Mouse (Mus musculus) neural tube, embryonic 15.5 days (tissue): Measurements from ENCODE around the gene Rab7. TPM values are rescaled to one million over a fixed set of nuclear protein-coding genes. Genes with fewer than 3 reads are reported as not detected.

ENCODE experiments used
- ATAC-seq: fragments of 200-750 bp; cut with Nextera tagmentation; 2 replicates; pipeline ENCODE4 v1.8.0; 2017; ENCODE audit warnings: mild to moderate bottlenecking, moderate TSS enrichment, moderate library complexity; ENCODE audit not compliant: low FRiP score
- H3K27ac ChIP-seq: fragments of 300-500 bp; sonication (generic); replicated peaks from 2 replicates; pipeline ENCODE4 v1.5.1; 2015; ENCODE audit warnings: mild to moderate bottlenecking, inconsistent platforms
- H3K27me3 ChIP-seq: fragments of 300-500 bp; sonication (generic); replicated peaks from 2 replicates; pipeline ENCODE4 v1.6.1; 2015; ENCODE audit warnings: inconsistent platforms
- H3K36me3 ChIP-seq: fragments of 300-500 bp; sonication (generic); 2 replicates; pipeline ENCODE4 v1.6.1; 2015; ENCODE audit warnings: inconsistent platforms
- H3K4me1 ChIP-seq: fragments of 300-500 bp; sonication (generic); 2 replicates; pipeline ENCODE4 v1.6.1; 2015; ENCODE audit warnings: inconsistent platforms
- H3K4me2 ChIP-seq: fragments of 300-500 bp; sonication (generic); 2 replicates; pipeline ENCODE4 v1.6.1; 2015; ENCODE audit warnings: inconsistent platforms, mild to moderate bottlenecking, moderate library complexity
- H3K4me3 ChIP-seq: fragments of 300-500 bp; sonication (generic); replicated peaks from 2 replicates; pipeline ENCODE4 v1.5.1; 2015; ENCODE audit warnings: mild to moderate bottlenecking, inconsistent platforms
- H3K9ac ChIP-seq: fragments of 300-500 bp; sonication (generic); replicated peaks from 2 replicates; pipeline ENCODE4 v1.6.1; 2015; ENCODE audit warnings: mild to moderate bottlenecking, inconsistent platforms
- H3K9me3 ChIP-seq: fragments of 300-500 bp; sonication (generic); replicated peaks from 2 replicates; pipeline ENCODE4 v1.6.1; 2016; ENCODE audit warnings: inconsistent platforms
- WGBS: fragments of 180-500 bp; shearing (Covaris S2); methylation state at CpG from one replicate; pipeline ENCODE4 v1.1.7; 2015; ENCODE audit warnings: mixed read lengths; 5-methylcytosine and 5-hydroxymethylcytosine counted together
- polyA plus RNA-seq: library from polyadenylated mRNA; unstranded; fragments of >200 nt; fragmentation: Nextera tagmentation; extraction: Ambion mirVana; gene quantifications from 2 replicates; pipeline ENCODE4 v1.2.1, GENCODE M21; 2015

Rab7 gene
- polyA plus RNA-seq, 1 experiment from 2014 or later: 355 TPM

- Histone ChIP-seq H3K36me3 (no peaks in the 10 kb centered on the region), H3K9me3 (no peaks in the 10 kb centered on the region), H3K27me3 (peaks cover 6% of the 10 kb centered on the region; the same call in 1 of the 2 replicates), H3K4me3 (no peak overlapping the region), H3K27ac (no peak overlapping the region), H3K9ac (no peak overlapping the region), H3K4me1 (no peaks in the 10 kb centered on the region), H3K4me2 (no peak overlapping the region)
- ATAC-seq: no peak
- 78% methylated on average over 3 of the region's 3 CpGs for WGBS
Measured at GRCm38 (mm10) chr6:88067722-88068121, 22.7 kb upstream of the Rab7 start.

GRCm38 (mm10) chr6:88065968-88066367, 20.9 kb upstream of the Rab7 start:
- 52% methylated on average over 3 of the region's 3 CpGs for WGBS
- H3K4me1 ChIP-seq: no peaks in the 10 kb centered on the region
- H3K27me3 ChIP-seq: peaks cover 6% of the 10 kb centered on the region; the same call in 1 of the 2 replicates
- no peaks in the 10 kb centered on the region for H3K36me3 ChIP-seq
- H3K9me3 ChIP-seq: no peaks in the 10 kb centered on the region
- no peak overlapping the region for H3K4me2 ChIP-seq
- H3K27ac ChIP-seq: no peak overlapping the region
- no peak overlapping the region for H3K4me3 ChIP-seq
- no peak for ATAC-seq
- no peak overlapping the region for H3K9ac ChIP-seq

- no peak overlapping the region for H3K4me3 ChIP-seq
- no peaks in the 10 kb centered on the region for H3K9me3 ChIP-seq
- peaks cover 6% of the 10 kb centered on the region; the same call in 1 of the 2 replicates for H3K27me3 ChIP-seq
- no peak overlapping the region for H3K4me2 ChIP-seq
- ATAC-seq: no peak
- H3K4me1 ChIP-seq: no peaks in the 10 kb centered on the region
- 62% methylated on average over 4 of the region's 4 CpGs for WGBS
- H3K9ac ChIP-seq: no peak overlapping the region
- H3K36me3 ChIP-seq: no peaks in the 10 kb centered on the region
- H3K27ac ChIP-seq: no peak overlapping the region; the same call in 1 of the 2 replicates
Measured at GRCm38 (mm10) chr6:88065116-88065515, 20.0 kb upstream of the Rab7 start.

GRCm38 (mm10) chr6:88064072-88064642, 19.1 kb upstream of the Rab7 start:
- 84% methylated on average over 3 of the region's 3 CpGs for WGBS

GRCm38 (mm10) chr6:88062398-88062797, 17.3 kb upstream of the Rab7 start:
- Histone ChIP-seq H3K27ac (no peak overlapping the region), H3K36me3 (no peaks in the 10 kb centered on the region), H3K27me3 (no peaks in the 10 kb centered on the region; the same call in 1 of the 2 replicates), H3K9me3 (no peaks in the 10 kb centered on the region), H3K9ac (no peak overlapping the region), H3K4me2 (no peak overlapping the region), H3K4me3 (no peak overlapping the region), H3K4me1 (no peaks in the 10 kb centered on the region)
- no peak for ATAC-seq
- 82% methylated on average over 4 of the region's 4 CpGs for WGBS

More at GRCm38 (mm10) chr6:88064072-88064642, 19.1 kb upstream of the Rab7 start:
- H3K9ac ChIP-seq: no peak overlapping the region
- H3K4me3 ChIP-seq: no peak overlapping the region
- H3K4me2 ChIP-seq: no peak overlapping the region
- H3K27me3 ChIP-seq: no peaks in the 10 kb centered on the region; the same call in 1 of the 2 replicates
- H3K9me3 ChIP-seq: no peaks in the 10 kb centered on the region
- no peaks in the 10 kb centered on the region for H3K4me1 ChIP-seq
- no peak overlapping the region for H3K27ac ChIP-seq
- H3K36me3 ChIP-seq: no peaks in the 10 kb centered on the region
- no peak for ATAC-seq

- no peak overlapping the region for H3K27ac ChIP-seq
- no peaks in the 10 kb centered on the region for H3K4me1 ChIP-seq
- no peaks in the 10 kb centered on the region for H3K36me3 ChIP-seq
- no peak overlapping the region for H3K4me2 ChIP-seq
- no peaks in the 10 kb centered on the region for H3K9me3 ChIP-seq
- H3K9ac ChIP-seq: no peak overlapping the region
- no peak overlapping the region for H3K4me3 ChIP-seq
- WGBS: 84% methylated on average over 4 of the region's 4 CpGs
- ATAC-seq: no peak
- no peaks in the 10 kb centered on the region; the same call in none of the 2 replicates for H3K27me3 ChIP-seq
Measured at GRCm38 (mm10) chr6:88061406-88061805, 16.3 kb upstream of the Rab7 start.

- Histone ChIP-seq H3K27me3 (no peaks in the 10 kb centered on the region; the same call in none of the 2 replicates), H3K36me3 (no peaks in the 10 kb centered on the region), H3K4me2 (no peak overlapping the region), H3K4me1 (no peaks in the 10 kb centered on the region), H3K9me3 (no peaks in the 10 kb centered on the region), H3K27ac (no peak overlapping the region), H3K9ac (no peak overlapping the region), H3K4me3 (no peak overlapping the region)
- WGBS: 83% methylated on average over 4 of the region's 4 CpGs
- ATAC-seq: no peak
Measured at GRCm38 (mm10) chr6:88060602-88061001, 15.5 kb upstream of the Rab7 start.

- H3K27ac ChIP-seq: no peak overlapping the region
- H3K4me1 ChIP-seq: no peaks in the 10 kb centered on the region
- no peak for ATAC-seq
- H3K9me3 ChIP-seq: no peaks in the 10 kb centered on the region
- no peaks in the 10 kb centered on the region; the same call in 1 of the 2 replicates for H3K27me3 ChIP-seq
- no peak overlapping the region for H3K4me3 ChIP-seq
- no peak overlapping the region for H3K4me2 ChIP-seq
- WGBS: 86% methylated on average over 5 of the region's 5 CpGs
- no peak overlapping the region for H3K9ac ChIP-seq
- no peaks in the 10 kb centered on the region for H3K36me3 ChIP-seq
Measured at GRCm38 (mm10) chr6:88059903-88060302, 14.8 kb upstream of the Rab7 start.

- Histone ChIP-seq H3K36me3 (no peaks in the 10 kb centered on the region), H3K4me1 (no peaks in the 10 kb centered on the region), H3K4me2 (no peak overlapping the region), H3K9me3 (no peaks in the 10 kb centered on the region), H3K27ac (no peak overlapping the region), H3K27me3 (peaks cover 16% of the 10 kb centered on the region), H3K4me3 (no peak overlapping the region), H3K9ac (no peak overlapping the region)
- 93% methylated on average over 5 of the region's 5 CpGs for WGBS
- ATAC-seq: no peak
Measured at GRCm38 (mm10) chr6:88056866-88057265, 11.8 kb upstream of the Rab7 start.

GRCm38 (mm10) chr6:88055663-88056062, 10.6 kb upstream of the Rab7 start:
- Histone ChIP-seq H3K4me2 (no peak overlapping the region), H3K27me3 (peaks cover 23% of the 10 kb centered on the region), H3K4me1 (no peaks in the 10 kb centered on the region), H3K27ac (no peak overlapping the region), H3K4me3 (no peak overlapping the region), H3K9ac (no peak overlapping the region), H3K9me3 (no peaks in the 10 kb centered on the region), H3K36me3 (no peaks in the 10 kb centered on the region)
- no peak for ATAC-seq
- WGBS: 80% methylated on average over 5 of the region's 5 CpGs

- WGBS: 63% methylated on average over 9 of the region's 9 CpGs
- Histone ChIP-seq H3K36me3 (no peaks in the 10 kb centered on the region), H3K4me3 (no peak overlapping the region), H3K4me2 (no peak overlapping the region), H3K4me1 (no peaks in the 10 kb centered on the region), H3K9ac (no peak overlapping the region), H3K27ac (no peak overlapping the region), H3K27me3 (peaks cover 23% of the 10 kb centered on the region), H3K9me3 (no peaks in the 10 kb centered on the region)
- ATAC-seq: no peak
Measured at GRCm38 (mm10) chr6:88054081-88054835, 9.2 kb upstream of the Rab7 start.
